Mouse (Mus musculus) heart, postnatal 0 days (tissue): ENCODE measurements around the gene Zfp108.

Experiments used
- CTCF ChIP-seq: IDR thresholded peaks from 2 replicates; pipeline ENCODE4 v1.5.1; 2016; ENCODE audit warnings: antibody characterized with exemption, control low read depth, low read depth
- EP300 ChIP-seq: IDR thresholded peaks from 2 replicates; pipeline ENCODE4 v1.6.1; 2016; ENCODE audit warnings: antibody characterized with exemption, low read depth

DNA sequence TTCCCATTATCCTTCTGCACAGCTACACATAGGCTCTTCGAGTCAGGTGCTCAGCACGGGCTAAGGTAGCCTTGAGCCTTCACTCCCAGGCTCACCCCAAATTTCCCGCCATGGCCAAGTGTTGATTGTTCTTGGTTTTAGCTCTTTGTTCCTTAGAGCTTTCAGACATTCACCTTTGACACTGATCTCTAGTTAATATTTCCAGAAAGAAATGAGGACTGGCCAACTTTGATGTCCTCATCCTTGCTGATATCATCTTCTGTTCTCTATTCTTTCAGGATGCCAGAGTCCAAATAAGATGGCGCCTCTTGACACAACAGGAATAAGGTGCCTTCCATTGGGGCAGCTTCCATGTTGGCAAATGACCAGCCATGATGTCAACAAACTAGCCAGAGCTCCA, 19.9 kb downstream of the Zfp108 start:
- TF ChIP-seq CTCF (no peak), EP300 (no peak)
